Mouse (Mus musculus): Measurements from ENCODE around the gene Smyd2. TPM values are rescaled to one million over a fixed set of nuclear protein-coding genes. Genes with fewer than 3 reads are reported as not detected.

Gene Smyd2
- total and polyA plus RNA-seq, 3 experiments: 140 to 146 TPM; not detected in 1

GRCm38 (mm10) chr1:189860112-189860941 is 61.8 kb downstream of the Smyd2 start:
- no peak overlapping the region for H3K9ac ChIP-seq (ENCODE audit: control insufficient read depth, low read depth, low read length, poor library complexity, severe bottlenecking)
- H3K36me3 ChIP-seq (ENCODE audit: control insufficient read depth in 1 of 2, insufficient read depth in 2 of 2, low read length in 2 of 2): no peaks in the 10 kb centered on the region; a peak in 1 of 4 replicates
- no peaks in the 10 kb centered on the region for H3K79me2 ChIP-seq (ENCODE audit: control insufficient read depth, insufficient read depth, low read length, poor library complexity)
- no peak for TF ChIP-seq RCOR1 (IDR thresholded peaks at IDR 0.05; ENCODE audit: low read depth, low read length)
- no peak for TF ChIP-seq GATA1 (IDR thresholded peaks at IDR 0.05; ENCODE audit: low read depth, low read length)
- TF ChIP-seq POLR2AphosphoS5 (IDR thresholded peaks at IDR 0.05; ENCODE audit: borderline replicate concordance, low read depth, low read length): no peak
- TF ChIP-seq UBTF (IDR thresholded peaks at IDR 0.05; ENCODE audit: borderline replicate concordance, insufficient read depth, low read depth, low read length): no peak
- TF ChIP-seq TCF12 (IDR thresholded peaks at IDR 0.05; ENCODE audit: low read depth, low read length): no peak
- no peak for TF ChIP-seq MYB (IDR thresholded peaks at IDR 0.05; ENCODE audit: low read depth, low read length)
- TF ChIP-seq ZKSCAN1 (IDR thresholded peaks at IDR 0.05; ENCODE audit: low read depth, low read length): no peak
- TF ChIP-seq NELFE (IDR thresholded peaks at IDR 0.05; ENCODE audit: low read depth, low read length): no peak
- no peak for TF ChIP-seq USF2 (IDR thresholded peaks at IDR 0.05; ENCODE audit: borderline replicate concordance in 1 of 2, insufficient read depth in 1 of 2, low read depth in 1 of 2, low read length in 2 of 2)
- TF ChIP-seq ZMIZ1 (IDR thresholded peaks at IDR 0.05; ENCODE audit: low read depth, low read length): no peak
- DNase-seq (ENCODE audit: low read depth, low spot score): no peak
- H3K27ac ChIP-seq (ENCODE audit: control insufficient read depth, low read depth, low read length): no peak overlapping the region
- H3K4me3 ChIP-seq (ENCODE audit: control insufficient read depth in 1 of 2, insufficient read depth in 1 of 2, low read depth in 2 of 2, low read length in 2 of 2): no peak overlapping the region
- no peaks in the 10 kb centered on the region for H3K9me3 ChIP-seq (replicated peaks; ENCODE audit: insufficient read depth, low read length)
- no peaks in the 10 kb centered on the region for H3K27me3 ChIP-seq (ENCODE audit: control insufficient read depth in 1 of 2, insufficient read depth in 2 of 2, low read length in 2 of 2)
- H3K4me1 ChIP-seq (ENCODE audit: control insufficient read depth in 1 of 2, insufficient read depth in 2 of 2, low read length in 2 of 2): no peaks in the 10 kb centered on the region

DNA sequence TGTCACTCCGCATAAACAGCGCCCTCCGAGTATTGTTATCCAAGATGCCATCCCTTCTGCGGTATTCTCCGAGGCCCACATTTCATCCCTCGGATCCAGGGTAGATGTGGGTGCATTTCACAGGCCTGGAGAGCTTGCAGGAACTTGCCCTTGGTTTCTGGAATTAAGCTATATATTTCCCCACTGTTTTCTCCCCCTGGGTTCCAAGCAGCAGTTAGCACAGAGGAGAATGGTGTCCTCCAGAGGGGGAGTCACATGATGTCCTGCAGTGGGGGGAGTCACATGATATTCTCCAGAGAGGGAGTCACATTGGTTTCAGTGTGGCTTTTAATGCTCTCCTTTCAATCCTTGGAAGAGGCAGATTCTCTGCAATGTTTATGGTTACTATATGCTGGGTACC is 63.8 kb downstream of the Smyd2 start:
- no peaks in the 10 kb centered on the region for H3K79me2 ChIP-seq (ENCODE audit: control insufficient read depth, insufficient read depth, low read length, poor library complexity)
- H3K9me3 ChIP-seq (replicated peaks; ENCODE audit: insufficient read depth, low read length): no peaks in the 10 kb centered on the region
- no peak overlapping the region for H3K27ac ChIP-seq (ENCODE audit: control insufficient read depth, low read depth, low read length)
- no peak for DNase-seq (ENCODE audit: low read depth, low spot score)
- no peaks in the 10 kb centered on the region; a peak in 1 of 4 replicates for H3K36me3 ChIP-seq (ENCODE audit: control insufficient read depth in 1 of 2, insufficient read depth in 2 of 2, low read length in 2 of 2)
- TF ChIP-seq RAD21 (IDR thresholded peaks at IDR 0.05; ENCODE audit: low read depth, low read length) (no peak), ETS1 (IDR thresholded peaks at IDR 0.05; ENCODE audit: low read depth, low read length) (no peak), TAL1 (IDR thresholded peaks at IDR 0.05; ENCODE audit: low read length) (no peak), BHLHE40 (IDR thresholded peaks at IDR 0.05; ENCODE audit: borderline replicate concordance, low read depth, low read length) (no peak), NRF1 (IDR thresholded peaks at IDR 0.05; ENCODE audit: insufficient read depth, low read depth, low read length, poor library complexity, severe bottlenecking) (no peak)
- no peak overlapping the region for H3K4me3 ChIP-seq (ENCODE audit: control insufficient read depth in 1 of 2, insufficient read depth in 1 of 2, low read depth in 2 of 2, low read length in 2 of 2)
- no peaks in the 10 kb centered on the region for H3K27me3 ChIP-seq (ENCODE audit: control insufficient read depth in 1 of 2, insufficient read depth in 2 of 2, low read length in 2 of 2)
- peaks cover 0 to 2% of the 10 kb centered on the region in 2 experiments; a peak in 1 of 4 replicates for H3K4me1 ChIP-seq (ENCODE audit: control insufficient read depth in 1 of 2, insufficient read depth in 2 of 2, low read length in 2 of 2)
- no peak overlapping the region for H3K9ac ChIP-seq (ENCODE audit: control insufficient read depth, low read depth, low read length, poor library complexity, severe bottlenecking)

All from MEL (cell line).